8 mouse cellular contexts compared by ENCODE assay signal in genomic region chr8:121874031-121874430, GRCm38 (mm10). TPM values are rescaled to one million over a fixed set of nuclear protein-coding genes. Genes with fewer than 3 reads are reported as not detected.
DNase-seq lines count a peak whose midpoint lies in the region; TF ChIP-seq lines count a peak whose summit lies in the region.

No protein-coding gene starts in this region.

- no peak overlapping the region for H3K4me3 ChIP-seq in testis, adult 2 months (ENCODE audit: control insufficient read depth, low read depth, low read length)

- peak; percentile 38; the same call in 1 of the 2 replicates for TF ChIP-seq CTCF in testis, adult 2 months (IDR thresholded peaks at IDR 0.05; ENCODE audit: control insufficient read depth, insufficient read depth, insufficient replicate concordance, low read depth, low read length)

- TF ChIP-seq POLR2A in testis, adult 2 months (IDR thresholded peaks at IDR 0.05; ENCODE audit: control insufficient read depth, low read depth, low read length) = no peak

- peaks cover 11% of the 10 kb centered on the region for H3K4me1 ChIP-seq in testis, adult 2 months (ENCODE audit: control insufficient read depth, insufficient read depth, low read length)

- H3K27me3 ChIP-seq in testis, adult 2 months (ENCODE audit: control insufficient read depth, insufficient read depth, low read length) = no peaks in the 10 kb centered on the region

- intact Hi-C loops in heart, postnatal 25 days (cut with DNase I) = loop anchor here (1.0 kb wide), 1 partner anchor 36 kb away; no protein-coding TSS in a partner anchor

- no peak overlapping the region for H3K27ac ChIP-seq in testis, adult 2 months (ENCODE audit: control insufficient read depth, insufficient read depth, low read depth, low read length)

- no peak for DNase-seq in testis, postnatal 14 days (ENCODE audit: low spot score)
- peak; percentile 38 for DNase-seq in embryo, embryonic 9.5 days (ENCODE audit: extremely low spot score)
- peak; percentile 43 for DNase-seq in heart, postnatal 25 days (ENCODE audit: low spot score)
- DNase-seq in liver = peak; percentile 72
- peak; percentile 56 for DNase-seq in skeletal muscle tissue, adult 2 months (ENCODE audit: low read depth, low spot score)
- DNase-seq in cerebellum, adult 9-11 months = no peak
- DNase-seq in left cerebral cortex, adult 18-20 months (ENCODE audit: low spot score in 2 of 2) = no peak

- H3K36me3 ChIP-seq in testis, adult 2 months (ENCODE audit: control insufficient read depth, insufficient read depth, low read length) = no peaks in the 10 kb centered on the region

RNA-seq across cellular contexts. Expression of gene Slc7a5, which starts 33.5 kb away (rescaled TPM):
- 84.9 and 104 TPM in 2 replicates for polyA plus RNA-seq in testis, adult 2 months (2012; rRNA removed)
- 1 to 10 TPM; 3.2 to 4.9 TPM for total RNA-seq in heart, postnatal 25 days (2021)
- total RNA-seq in left cerebral cortex, adult 18-20 months (2021) = 10 to 100 TPM; 53.0 to 54.4 TPM

RNA-seq across cellular contexts. Expression of gene Klhdc4, which starts 44.7 kb away (rescaled TPM):
- polyA plus RNA-seq in testis, adult 2 months (2012; rRNA removed) = 12.5 and 13.6 TPM in 2 replicates
- total RNA-seq in heart, postnatal 25 days (2021) = 10 to 100 TPM; 13.4 to 14.1 TPM
- total RNA-seq in left cerebral cortex, adult 18-20 months (2021) = 10 to 100 TPM; 25.8 to 30.5 TPM

Comparison
In these comparisons a context has a peak if more than half of its experiments do, and no peak if none do; other contexts are left out.
1. DNase-seq: peak in embryo, embryonic 9.5 days (single experiment), heart, postnatal 25 days (single experiment), liver (single experiment) and skeletal muscle tissue, adult 2 months (single experiment); none in testis, postnatal 14 days (single experiment), cerebellum, adult 9-11 months (single experiment) and left cerebral cortex, adult 18-20 months (0 of 2).
2. RNA of gene Slc7a5, which starts 33.5 kb away (total RNA-seq): 53.0 to 54.4 TPM in left cerebral cortex, adult 18-20 months; 3.2 to 4.9 TPM in heart, postnatal 25 days; every median in the first group is over 4 times any median in the second.